Mouse (Mus musculus) embryonic fibroblast, embryonic 13.5 days (primary cell): Measurements from ENCODE around the gene Capsl.

Experiments
- CTCF ChIP-seq: IDR thresholded peaks from 2 replicates; pipeline ENCODE4 v1.5.1; 2011; ENCODE audit warnings: mild to moderate bottlenecking, control low read depth, low read length, moderate library complexity, borderline replicate concordance; ENCODE audit not compliant: insufficient read depth
- POLR2A ChIP-seq: IDR thresholded peaks from 2 replicates; pipeline ENCODE4 v1.6.1; 2011; ENCODE audit warnings: low read depth, mild to moderate bottlenecking, control low read depth, low read length, moderate library complexity

DNA sequence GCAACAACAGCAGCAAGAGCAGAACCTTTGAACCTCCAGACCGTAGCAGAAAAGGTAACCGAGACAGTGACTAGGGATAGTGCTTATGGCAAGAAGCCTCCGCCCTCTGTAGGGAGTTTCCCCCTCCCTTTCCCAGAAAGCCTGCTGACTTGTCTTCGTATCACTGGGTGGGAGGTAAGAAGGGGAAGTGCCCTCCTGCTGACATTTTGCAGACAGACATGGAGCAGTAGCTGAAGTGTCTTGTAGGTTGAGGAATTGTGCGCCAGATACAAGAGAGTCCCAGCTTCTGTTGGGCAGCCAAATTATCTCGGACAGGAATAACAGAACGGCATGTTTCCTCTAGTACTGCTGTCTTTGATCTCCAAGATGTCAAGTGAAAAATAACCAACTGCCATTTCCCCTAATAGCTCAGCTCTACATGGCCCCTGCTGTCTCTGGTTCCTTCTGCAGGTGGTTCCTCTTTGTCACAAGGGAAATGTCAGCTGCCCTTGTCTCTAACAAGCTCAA lies 27.7 kb downstream of the Capsl start:
- TF ChIP-seq CTCF (no peak), POLR2A (no peak)
